Mouse (Mus musculus) inflammation-experienced regulatory T-cells, adult 6 months (primary cell): ENCODE measurements around the gene Aspdh. TPM values are rescaled to one million over a fixed set of nuclear protein-coding genes. Genes with fewer than 3 reads are reported as not detected.

Source experiments
- ATAC-seq: one replicate; pipeline ENCODE4 v1.8.0; 2017
- polyA plus RNA-seq, 3 experiments: library from polyadenylated mRNA; unstranded; fragments of 100-300 nt; shearing (Covaris generic); gene quantifications; one replicate each; pipeline ENCODE4 v1.2.1; 2017

The Aspdh gene
- not detected for polyA plus RNA-seq

DNA sequence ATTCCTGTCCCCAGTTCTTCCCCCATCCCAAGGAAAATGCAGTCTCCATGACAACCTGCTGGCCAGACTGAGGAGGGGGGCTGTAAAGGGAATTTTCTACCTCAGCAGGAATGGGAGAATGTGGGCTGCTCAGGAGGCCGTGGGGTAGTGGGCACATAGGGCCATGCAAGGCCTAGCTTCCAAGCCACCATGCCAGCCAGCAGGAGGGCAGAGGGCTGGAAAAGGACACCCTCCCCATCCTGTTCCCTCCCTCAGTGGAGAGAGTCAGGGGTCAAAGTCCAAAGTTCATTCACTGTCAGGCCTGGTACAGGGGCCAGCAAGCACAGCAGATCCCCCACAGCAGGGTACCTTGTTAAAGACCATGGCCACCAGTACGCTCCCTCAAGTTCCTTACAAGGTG, at the start of gene Aspdh:
TSS of gene Aspdh (plus strand) at position 281 of the 400 bp plus-strand sequence.
- no peak for ATAC-seq

DNA sequence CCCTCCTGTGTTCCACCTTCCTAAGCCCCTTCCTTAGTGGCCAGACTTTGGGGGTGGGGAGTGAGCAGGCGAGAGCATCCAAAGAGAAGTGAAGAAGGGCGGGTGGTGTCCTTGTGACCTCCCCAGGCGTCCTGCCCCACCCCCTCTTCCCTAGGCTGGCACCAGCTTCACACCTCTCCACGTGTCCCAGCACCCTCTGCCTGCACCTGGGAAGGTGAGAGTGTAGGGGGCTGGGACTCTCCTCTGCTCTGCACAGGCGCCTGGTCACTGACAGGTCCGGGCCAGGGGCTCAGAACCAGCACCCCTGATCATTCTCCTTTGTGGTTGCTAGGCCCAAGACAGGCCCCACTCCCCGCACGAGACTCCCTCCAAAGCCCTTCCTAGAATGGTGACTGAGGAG, 37.5 kb upstream of the Aspdh start:
- no peak for ATAC-seq

DNA sequence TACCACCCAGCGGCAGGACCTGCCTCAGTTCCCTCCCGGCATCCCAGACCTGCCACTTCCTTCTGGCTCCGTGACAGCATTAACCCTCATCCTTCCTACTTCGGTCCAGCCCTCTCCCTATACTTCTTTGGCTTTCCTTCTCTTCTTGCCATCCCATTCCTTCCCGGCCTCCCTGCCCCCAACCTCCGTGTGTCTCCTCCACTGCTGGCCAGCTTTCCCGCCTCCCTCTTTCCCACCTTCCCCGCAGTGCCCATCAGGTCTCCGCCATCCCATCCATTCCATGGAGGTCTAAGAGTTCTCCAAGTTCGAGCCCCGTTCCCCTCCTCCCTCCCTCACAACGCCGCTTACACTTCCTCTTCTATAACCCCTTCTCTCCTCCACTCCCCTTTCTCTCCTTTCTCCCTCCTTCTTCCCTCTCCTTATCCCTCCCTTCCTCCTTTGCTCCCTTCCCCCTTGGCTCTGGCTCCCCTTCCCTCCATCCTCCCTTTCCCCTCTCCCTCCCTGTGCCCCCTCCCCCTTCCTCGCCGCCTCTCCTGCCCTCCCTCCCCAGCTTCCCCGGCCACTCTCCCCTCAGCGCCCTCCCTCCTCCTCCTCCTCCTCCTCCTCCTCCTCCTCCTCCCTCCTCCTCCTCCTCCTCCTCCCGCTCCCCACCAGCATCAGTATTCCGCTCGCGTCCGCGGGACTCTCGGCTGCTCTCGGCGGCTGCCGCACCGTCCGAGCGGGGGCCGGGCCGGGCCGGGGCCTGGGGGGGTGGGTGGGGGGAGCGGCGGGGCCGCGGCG, 36.8 kb upstream of the Aspdh start:
- no peak for ATAC-seq

DNA sequence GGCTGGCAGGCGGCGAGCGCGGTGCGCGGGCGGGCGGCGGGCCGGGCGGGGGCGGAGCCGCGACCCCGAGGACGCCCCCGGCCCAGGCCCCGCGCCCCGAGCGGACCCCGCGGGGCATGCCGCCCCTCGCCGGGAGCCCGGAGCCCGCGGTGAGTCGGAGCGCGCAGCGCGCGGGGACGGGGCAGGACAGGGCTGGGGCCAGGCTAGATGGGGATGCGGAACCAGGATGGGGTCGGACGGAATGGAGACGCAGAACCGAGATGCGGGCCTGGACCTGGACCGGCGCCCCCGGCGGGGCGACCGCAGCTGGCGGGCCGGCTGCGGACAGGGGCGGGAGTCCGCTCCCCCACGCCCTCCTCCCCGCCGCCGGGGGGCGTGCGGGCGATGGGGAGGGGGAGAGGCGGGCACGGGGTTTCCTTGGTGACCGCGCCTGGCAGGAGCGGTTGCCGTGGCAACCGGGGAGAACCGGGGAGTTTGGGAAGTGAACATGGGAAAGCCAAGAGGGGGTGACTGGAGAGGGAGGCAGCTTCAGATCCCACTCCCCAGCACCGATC, 36.1 kb upstream of the Aspdh start, which contains the start of gene Lrrc4b:
TSS of gene Lrrc4b (plus strand) at position 51 of the 554 bp plus-strand sequence.
- no peak for ATAC-seq

DNA sequence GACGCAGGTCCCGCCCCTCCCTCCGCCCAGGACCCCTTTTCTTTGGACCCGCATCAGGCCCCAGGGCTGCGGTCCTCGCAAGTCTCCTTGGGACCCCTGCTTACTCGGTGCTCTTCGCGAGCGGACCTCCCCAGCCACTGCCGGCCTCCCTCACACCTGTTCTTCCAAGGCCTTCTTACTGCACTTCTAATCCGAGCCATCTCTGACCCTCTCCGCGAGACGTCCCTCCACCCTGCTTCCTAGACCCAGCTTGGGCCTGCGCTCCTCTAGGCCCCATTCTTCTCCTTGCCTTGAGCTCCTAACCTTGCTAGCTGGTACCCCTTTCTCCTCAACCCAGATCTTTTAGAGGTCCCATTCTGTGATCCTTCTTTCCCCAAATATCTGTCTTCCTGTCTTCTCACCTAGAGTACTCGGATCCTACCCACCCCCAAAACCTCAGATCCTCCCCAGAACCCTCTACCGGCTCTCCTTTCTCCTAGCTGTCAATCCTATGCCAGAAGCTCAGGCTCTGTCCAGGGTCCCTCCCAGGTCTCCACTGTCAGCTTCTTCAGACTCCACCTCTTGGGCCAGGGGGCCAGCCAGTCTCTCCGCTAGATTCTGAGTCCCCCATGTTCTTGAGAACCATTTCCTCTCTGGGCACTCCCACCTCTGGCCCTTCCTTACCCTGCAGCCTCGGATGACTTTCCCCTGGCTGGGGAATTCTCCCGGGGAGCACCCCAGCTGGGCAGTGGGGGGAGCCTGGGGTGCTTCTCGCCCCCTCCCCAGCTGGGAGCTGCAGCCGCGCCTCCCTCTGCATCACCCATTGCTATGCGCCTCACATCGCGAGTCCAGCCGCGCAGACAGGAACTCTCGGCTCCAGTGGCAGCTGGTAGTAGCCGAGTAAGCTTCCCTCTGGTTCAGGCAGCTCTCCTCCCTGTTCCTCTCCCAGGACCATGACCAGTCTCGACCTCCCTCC, 35.4 kb upstream of the Aspdh start:
- ATAC-seq, result no peak

DNA sequence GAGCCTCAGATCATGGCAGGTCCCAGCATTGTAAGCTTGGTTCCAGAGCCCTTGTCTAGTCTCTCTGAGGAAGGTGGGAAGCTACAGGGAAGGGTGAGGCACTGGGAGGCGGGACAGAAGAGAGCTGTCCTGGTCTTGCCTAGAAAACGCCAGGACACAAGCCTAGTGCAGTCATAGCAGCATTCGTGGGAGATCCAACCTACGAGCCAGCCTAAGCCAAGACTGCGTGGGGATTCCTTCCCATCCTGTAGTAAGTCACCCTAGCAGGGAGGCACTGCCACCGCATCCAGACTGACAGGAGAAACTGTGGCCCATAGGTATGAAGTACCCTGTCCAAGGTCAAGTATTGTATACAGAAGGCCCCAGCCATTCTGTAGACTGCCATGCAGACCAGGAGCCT, 32.6 kb upstream of the Aspdh start:
- ATAC-seq, result no peak

DNA sequence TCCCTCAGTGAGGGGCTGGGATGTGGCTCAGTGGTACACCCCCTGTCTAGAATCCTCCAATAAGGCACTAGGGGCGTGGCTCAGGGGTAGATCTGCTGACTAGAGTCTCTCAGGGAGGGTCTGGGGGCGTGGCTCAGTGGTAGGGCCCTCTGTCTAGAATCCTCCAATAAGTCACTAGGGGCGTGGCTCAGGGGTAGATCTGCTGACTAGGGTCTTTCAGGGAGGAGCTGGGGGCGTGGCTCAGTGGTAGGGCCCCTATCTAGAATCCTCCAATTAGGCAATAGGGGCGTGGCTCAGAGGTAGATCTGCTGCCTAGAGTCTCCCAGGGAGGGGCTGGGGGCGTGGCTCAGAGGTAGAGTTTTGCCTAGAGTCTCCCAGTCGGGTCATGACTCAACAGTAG, 31.8 kb upstream of the Aspdh start:
- no peak for ATAC-seq

DNA sequence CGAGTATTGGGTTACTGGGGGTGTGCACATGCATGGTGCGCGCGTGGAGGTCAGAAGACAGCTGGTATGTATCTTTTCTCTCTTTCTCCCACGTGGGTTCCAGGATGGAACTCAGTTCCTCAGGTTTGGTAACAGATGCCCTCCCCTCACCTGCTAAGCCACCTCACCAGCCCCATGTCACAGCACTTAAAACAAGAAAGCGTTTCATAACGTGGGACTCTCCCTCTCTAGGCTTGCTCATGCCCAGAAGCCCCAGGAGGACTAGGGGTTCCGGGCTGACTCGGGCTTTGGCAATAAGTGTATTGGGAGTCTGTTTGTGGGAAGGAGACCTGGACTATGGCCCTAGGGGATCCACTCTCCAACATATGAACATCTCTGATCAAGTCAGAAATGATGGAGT, 31.1 kb upstream of the Aspdh start:
- ATAC-seq, result no peak

DNA sequence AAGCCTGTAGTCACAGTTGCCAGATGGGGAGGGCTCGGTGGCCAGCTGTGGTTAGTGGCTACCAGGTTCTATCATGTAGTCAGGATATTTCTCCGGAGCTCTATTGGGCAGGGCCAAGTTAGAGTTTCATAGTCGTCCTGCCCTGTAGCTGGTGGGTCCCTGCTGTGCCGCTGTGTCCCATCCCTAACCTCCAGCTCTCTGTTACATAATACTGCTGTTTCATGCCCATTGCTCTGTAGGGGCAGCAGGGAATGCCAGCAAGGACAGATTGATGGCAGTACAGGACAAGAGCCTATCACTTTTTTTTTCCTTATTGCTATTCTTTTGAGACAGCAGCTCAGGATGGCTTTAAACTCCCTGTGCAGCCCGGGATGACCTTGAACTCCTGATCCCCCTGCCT, 29.4 kb upstream of the Aspdh start:
- no peak for ATAC-seq

DNA sequence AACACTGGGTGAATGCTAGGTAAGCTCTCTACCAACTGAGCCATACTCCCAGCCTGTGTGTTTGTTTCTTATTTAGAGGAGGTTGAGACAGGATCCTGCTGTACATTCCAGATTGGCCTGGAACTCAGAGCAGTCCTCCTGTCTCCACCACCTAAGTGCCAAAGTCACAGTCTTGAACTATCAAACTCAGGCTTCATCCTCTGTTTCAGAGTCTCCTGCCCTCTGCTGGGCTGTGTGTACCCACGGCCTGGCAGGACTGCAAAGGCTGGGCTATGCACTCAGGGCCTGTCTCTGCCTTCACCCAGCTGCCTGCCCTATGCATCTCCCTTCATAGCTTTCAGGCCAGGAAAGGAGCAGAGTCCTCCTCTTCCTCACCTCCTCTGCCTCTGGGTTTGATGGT, 28.9 kb upstream of the Aspdh start:
- ATAC-seq, result no peak

DNA sequence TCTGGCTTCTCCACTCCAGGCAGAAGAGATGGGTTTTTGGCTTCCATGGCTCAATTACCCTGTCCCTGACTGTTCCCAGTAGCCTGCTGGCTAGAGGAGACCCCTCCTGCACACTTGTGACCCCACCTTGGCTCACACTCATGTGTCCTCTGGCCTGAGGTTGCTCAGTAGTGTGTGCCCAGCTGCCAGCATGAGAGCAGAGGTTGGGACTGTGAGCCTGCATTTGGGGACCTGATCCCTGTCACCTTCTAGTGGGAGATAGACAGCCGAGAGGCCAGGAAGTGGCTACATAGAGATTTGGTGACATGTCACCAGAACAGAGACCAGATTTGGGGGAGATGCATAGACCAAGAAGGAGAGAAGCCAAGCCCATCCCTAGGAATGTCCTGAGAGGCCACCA, 28.0 kb upstream of the Aspdh start:
- no peak for ATAC-seq

DNA sequence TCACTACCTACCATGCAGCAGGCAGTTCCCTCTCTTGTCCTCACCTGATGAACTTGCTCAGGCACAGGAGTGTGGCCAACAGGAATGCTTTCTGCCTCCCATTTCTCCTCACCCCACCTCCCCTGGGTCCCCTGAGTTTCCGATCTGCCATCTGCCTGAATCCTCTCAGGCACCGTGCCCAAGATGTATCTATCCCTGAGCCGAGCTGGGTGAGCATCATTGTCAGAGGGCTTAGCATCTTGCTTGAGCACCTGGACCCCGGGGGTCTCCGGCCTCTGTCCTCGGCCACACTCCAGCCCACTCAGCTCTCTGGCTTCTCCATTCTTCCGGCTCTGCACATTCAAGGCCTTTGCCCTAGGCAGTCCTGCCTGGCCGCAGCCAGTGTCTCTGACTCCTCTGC, 27.3 kb upstream of the Aspdh start:
- ATAC-seq, result no peak

DNA sequence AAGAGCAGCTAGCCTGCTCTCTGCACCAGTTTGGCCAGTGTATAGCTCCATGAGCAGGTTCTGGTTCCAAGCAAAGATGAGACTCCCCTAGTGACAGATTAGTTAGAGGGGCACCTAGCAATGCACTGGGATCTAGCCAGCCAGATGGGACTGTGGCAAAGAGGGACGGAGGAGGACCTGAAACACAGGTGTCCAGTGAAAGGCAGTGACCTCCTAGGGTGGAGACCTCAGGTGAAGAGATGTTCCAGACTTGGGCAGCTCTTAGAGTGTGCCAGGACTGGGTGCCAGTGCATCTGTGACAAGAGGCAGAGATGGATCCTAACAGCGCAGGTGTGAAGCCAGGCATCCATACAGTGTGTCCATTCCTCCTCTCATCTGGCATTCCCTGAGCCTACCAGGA, 25.5 kb upstream of the Aspdh start:
- ATAC-seq, result no peak

DNA sequence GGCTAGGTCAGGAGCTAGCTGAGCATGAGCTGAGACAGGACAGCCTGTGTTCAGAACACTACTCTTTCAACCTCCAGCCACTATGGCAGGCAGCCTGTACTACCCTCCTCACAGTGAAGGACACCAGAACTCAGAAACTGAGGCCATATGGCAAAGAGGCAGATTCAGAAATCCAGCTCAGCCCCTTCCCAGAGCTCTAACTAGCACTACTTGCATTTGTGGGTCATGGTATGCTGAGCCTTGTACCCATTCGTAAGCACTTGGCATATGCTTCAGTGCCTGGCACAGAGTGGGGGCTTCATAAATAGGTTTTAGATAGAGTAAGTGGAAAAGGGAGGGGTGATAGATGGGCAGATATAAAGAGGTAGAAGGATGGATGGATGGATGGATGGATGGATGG, 24.7 kb upstream of the Aspdh start:
- ATAC-seq, result no peak

DNA sequence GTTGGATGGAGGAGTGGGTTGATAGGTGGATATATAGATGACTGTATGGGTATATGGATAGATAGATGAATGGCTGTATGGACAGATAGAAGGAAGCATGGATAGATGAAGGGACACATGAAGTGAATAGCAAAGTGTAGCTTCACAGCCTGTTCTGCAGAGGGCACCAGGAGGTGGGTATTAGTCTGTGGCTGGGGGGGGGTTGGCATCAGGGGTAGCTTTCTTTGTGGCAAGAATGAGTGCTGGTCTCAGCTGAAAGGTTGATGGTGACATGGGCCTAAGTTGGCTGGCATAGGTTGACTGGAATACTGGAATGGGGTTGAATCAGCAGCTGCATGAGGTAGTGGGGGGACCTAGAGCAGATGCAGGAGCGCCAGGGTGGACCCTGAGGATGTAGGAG, 24.0 kb upstream of the Aspdh start:
- no peak for ATAC-seq

DNA sequence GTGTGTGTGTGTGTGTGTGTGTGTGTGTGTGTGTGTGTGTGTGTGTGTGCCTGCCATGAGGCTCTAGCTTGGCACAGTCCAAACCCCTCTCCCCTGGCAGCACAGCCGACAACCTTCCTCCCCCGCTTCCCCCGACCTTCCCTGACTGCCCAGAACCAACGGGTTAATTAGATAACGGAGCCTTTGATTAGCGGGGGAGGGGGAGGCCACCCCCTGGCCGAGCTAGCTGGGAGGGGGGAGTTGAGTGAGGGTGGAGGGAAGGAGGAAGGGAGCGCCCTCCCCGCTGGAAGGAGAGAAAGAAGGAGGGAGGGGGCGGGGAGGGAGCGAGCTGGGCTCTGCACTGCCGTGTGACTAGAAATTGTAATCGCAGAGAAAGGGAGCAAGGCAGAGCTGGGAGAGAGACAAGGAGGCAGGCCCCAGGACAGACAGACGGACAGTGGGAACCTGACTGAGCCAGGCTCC, 23.5 kb upstream of the Aspdh start:
- ATAC-seq, result no peak

DNA sequence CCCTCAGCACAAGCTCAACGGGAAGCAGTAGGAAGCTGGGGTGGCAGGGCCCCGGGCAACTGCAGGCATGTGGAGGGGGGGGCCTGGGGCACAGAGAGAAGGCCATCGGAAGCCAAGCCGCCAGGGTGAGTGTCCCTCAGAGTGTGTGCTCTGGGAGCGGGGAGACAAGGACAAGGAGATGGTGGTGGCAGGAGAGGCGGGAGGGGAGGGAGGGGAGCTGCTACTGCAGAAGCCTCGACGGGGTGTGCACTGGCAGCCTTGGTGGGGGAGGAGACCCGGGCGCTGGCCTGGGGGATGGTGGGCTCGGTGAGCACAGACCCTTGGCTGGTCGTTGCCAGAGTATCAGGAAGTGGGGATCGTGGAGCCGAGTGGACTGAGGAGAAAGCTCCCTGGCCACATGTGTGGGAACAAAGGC, 22.8 kb upstream of the Aspdh start:
- ATAC-seq, result no peak

DNA sequence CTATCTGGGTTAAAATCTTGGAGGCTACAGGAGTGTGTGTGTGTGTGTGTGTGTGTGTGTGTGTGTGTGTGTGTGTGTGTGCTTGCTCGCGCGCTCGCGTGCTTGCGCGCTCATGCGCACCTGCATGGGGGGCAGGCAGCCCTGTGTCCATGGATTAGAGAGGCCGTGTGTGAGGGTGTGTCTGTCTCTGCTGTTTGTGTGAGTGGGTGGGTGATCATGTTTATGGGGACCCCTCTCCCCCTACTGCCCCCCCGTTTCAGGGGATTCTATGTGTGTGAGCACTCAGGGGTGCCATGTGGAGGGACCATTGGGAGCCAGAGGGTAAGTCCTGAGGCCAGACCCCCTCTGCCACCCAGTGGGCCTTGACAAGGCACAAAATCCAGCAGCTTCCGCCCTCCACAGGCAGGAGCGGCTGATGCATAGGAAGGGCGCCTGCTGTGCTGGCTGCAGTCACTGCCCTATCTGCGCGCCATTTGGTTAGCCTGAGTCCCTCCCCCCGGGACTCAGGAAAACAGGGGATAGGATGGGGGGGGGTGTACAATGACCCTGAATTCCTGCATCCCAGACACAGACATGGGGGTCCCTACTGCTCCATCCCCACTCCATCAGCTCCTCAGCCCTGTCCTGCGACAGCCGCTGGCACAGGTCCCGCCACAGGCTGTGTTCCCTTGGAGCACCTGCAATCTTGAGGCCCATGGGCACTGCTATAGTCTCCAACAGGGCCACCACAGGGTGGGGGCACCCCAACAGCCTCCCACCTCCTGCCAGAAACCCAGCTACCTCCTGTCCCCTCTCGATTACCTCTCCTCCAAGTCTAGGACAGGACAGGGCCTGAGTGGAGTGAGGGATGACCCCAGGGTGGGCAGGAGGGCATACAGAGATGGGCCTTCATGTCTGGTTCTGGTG, 21.7 kb upstream of the Aspdh start:
- ATAC-seq, result no peak

DNA sequence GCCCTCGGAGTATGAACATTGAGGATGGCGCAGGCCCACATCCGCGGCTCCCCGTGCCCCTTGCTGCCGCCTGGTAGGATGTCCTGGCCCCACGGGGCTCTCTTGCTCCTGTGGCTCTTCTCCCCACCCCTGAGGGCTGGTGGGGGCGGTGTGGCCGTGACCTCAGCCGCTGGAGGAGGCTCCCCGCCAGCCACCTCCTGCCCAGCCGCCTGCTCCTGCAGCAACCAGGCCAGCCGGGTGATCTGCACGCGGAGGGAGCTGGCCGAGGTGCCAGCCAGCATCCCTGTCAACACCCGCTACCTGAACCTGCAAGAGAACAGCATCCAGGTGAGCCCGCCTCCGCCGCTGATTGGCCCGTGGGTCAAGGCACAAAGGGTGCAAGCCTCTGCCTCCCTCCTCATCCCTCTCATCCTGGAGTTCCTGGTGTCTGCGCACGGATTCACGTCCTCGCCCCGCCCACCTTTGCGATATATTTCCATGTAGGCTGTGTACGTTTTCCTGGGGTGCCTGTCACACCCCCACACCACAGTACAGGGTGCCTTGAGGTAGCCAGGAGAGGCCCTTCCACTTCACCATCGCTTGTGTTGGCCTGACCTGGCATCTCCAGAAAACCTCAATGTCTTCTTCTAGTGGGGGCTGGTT, 20.2 kb upstream of the Aspdh start:
- ATAC-seq, result no peak

DNA sequence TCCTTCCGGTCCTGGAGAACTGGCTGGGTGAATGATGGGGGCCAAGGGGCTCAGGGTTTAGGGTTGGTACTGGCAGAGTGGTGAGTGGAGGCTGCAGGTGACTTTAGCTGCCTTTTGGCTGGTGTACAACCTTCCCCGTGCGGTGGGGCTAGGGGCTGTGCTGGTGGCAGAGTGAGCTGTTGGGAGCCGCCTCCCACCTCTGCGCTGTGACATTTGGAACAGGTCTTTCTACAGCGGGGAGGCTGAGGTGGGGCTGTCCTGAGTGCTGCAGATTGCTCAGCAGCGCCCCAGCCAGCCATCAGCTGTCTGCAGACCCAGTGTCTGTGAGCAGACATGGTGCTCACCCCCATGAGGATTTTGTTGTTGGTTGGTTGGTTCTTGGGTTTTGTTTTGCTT, 19.7 kb upstream of the Aspdh start:
- ATAC-seq, result no peak

DNA sequence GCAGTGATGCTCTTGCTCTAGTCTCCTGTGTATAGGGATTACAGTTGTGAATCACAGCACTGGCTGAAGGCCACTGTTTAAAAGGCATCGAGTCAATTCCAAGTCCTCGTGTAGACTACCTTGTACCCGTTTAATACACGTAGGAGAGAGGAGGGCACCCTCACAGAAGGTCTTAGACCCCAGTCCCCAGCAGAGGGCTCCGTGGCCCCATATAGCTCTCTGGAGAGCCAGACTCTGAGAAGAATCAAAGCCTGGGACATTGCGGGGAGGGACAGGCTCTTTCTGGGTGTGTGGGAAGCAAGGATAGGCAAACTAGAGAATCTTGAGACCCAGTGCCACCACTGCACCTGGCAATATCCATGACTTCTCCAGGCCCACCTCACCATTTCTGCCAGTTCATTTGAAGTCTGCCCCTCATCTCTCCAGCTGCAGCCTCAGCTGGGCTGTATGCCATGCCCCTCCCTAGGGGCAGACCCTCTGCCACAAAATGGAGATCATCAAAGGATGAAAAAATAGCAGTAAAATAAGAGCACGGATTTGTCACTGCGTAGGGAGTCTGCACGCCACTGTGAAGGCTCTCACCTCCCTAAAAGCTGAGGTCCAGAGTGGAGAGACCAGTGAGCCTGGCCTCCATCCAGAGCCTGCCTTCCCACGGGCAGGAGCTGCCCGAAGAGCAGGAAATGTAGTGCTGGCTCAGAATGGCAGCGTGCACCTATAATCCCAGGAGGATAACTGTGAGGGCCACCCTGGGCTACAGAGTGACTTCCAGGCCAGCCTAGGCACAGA, 18.9 kb upstream of the Aspdh start:
- no peak for ATAC-seq
